Mouse (Mus musculus) adrenal gland, postnatal 10 days (tissue): ENCODE results near the gene Sycp2. TPM values are rescaled to one million over a fixed set of nuclear protein-coding genes. Genes with fewer than 3 reads are reported as not detected.

ENCODE experiments used
- total RNA-seq, 2 experiments: library from RNA; stranded (reverse); gene quantifications; 2 replicates each; pipeline ENCODE4 v1.2.3; 2021

The Sycp2 gene
- total RNA-seq, 2 experiments from 2014 or later = 0.39 TPM

Other genes starting within 250 kb of the Sycp2 start
- gene Ppp1r3d, start 6.8 kb upstream of the Sycp2 start, total RNA-seq = 10 to 100 TPM; 12.9 to 14.3 TPM
- 1 to 10 TPM; 7.8 to 8.8 TPM for gene Fam217b, start 6.8 kb upstream of the Sycp2 start, total RNA-seq
- under 1 TPM in 1 of 2 experiments, not detected in 1; 0.12 TPM for gene Cdh26, start 22.8 kb upstream of the Sycp2 start, total RNA-seq